In genomic region chr3:57204066-57204723, GRCm38 (mm10) we compare ENCODE assay signal across 9 mouse cellular contexts.
DNase-seq lines count a peak whose midpoint lies in the region; ATAC-seq and TF ChIP-seq lines count a peak whose summit lies in the region.
"Had no signal": no experiment of that assay in that cellular context is flagged by ENCODE, and none has a peak within 500 bp of the region (broad histone marks: within the 10 kb centered on the region; RNA-seq: fewer than 3 reads in every experiment).

No protein-coding gene starts in this region.

- peak; percentile 74 for TF ChIP-seq CTCF in gastrocnemius, adult 2 months (IDR thresholded peaks at IDR 0.05)
- TF ChIP-seq CTCF in CH12.LX (conservative IDR thresholded peaks at IDR 0.05 in 1 of 2, IDR thresholded peaks at IDR 0.05 in 1 of 2; ENCODE audit: low read depth in 2 of 2, low read length in 2 of 2) = peak in 1 of 2 experiments; percentile 73; a peak in 3 of 4 replicates
- peak; percentile 87 for TF ChIP-seq CTCF in midbrain, postnatal 0 days (IDR thresholded peaks at IDR 0.05)

- H3K79me2 ChIP-seq in CH12.LX (replicated peaks; ENCODE audit: control insufficient read depth, extremely low read depth, insufficient read depth, poor library complexity, severe bottlenecking) = no peaks in the 10 kb centered on the region

- H3K4me3 ChIP-seq in gastrocnemius, adult 2 months = no peak overlapping the region
- no peak overlapping the region for H3K4me3 ChIP-seq in CH12.LX (replicated peaks in 1 of 3; ENCODE audit: low read depth in 2 of 3, low read length in 2 of 3, poor library complexity in 1 of 3)
- H3K4me3 ChIP-seq in midbrain, postnatal 0 days (ENCODE audit: low read depth, low read length) = no peak overlapping the region
- H3K4me3 ChIP-seq: stomach, embryonic 15.5 days had no signal

- no peaks in the 10 kb centered on the region for H3K36me3 ChIP-seq in CH12.LX (replicated peaks in 1 of 2; ENCODE audit: control insufficient read depth in 1 of 2, insufficient read depth in 1 of 2, low read length in 1 of 2)
- no peaks in the 10 kb centered on the region for H3K36me3 ChIP-seq in midbrain, postnatal 0 days (ENCODE audit: insufficient read depth, low read length)
- H3K36me3 ChIP-seq: stomach, embryonic 15.5 days had no signal

- in situ Hi-C loops in CH12.LX (cut with MboI; ENCODE audit: low pct_ligation_motif_present, low pct_unique_long_range_greater_than_20kb, low sequenced_read_pairs) = loop anchor here (10.0 kb wide), 1 partner anchor 1199 kb away; no protein-coding TSS in a partner anchor

- no peaks in the 10 kb centered on the region for H3K4me1 ChIP-seq in CH12.LX (ENCODE audit: control insufficient read depth in 1 of 2, insufficient read depth in 2 of 2)
- no peaks in the 10 kb centered on the region for H3K4me1 ChIP-seq in midbrain, postnatal 0 days (ENCODE audit: insufficient read depth, low read length)
- H3K4me1 ChIP-seq: stomach, embryonic 15.5 days had no signal

- ATAC-seq in midbrain, postnatal 0 days (ENCODE audit: low FRiP score) = peak; percentile 38; the same call in 1 of the 2 replicates

- no peak overlapping the region for H3K4me2 ChIP-seq in CH12.LX (ENCODE audit: insufficient read depth, low read depth, poor library complexity, severe bottlenecking)
- no peak overlapping the region for H3K4me2 ChIP-seq in midbrain, postnatal 0 days (ENCODE audit: low read depth, low read length, poor library complexity, severe bottlenecking)
- H3K4me2 ChIP-seq: stomach, embryonic 15.5 days had no signal

- intact Hi-C loops in gastrocnemius, adult 2 months (cut with DNase I) = loop anchor here (2.0 to 10.0 kb wide), 2 partner anchors 1195 to 1709 kb away; no protein-coding TSS in a partner anchor

- WGBS in midbrain, postnatal 0 days = 19% methylated on average over 3 of the region's 3 CpGs

- peak; percentile 22 for DNase-seq in gastrocnemius, adult 2 months
- no peak for DNase-seq in gastrocnemius, adult 8-10 months (ENCODE audit: low spot score in 2 of 2)
- peak; percentile 45 for DNase-seq in CH12.LX (ENCODE audit: extremely low read depth)
- peak; percentile 42 to 63 for DNase-seq in cerebellum, adult 18-20 months
- DNase-seq in frontal cortex, postnatal 36 days (ENCODE audit: low spot score in 2 of 2) = peak; percentile 17 to 75
- DNase-seq in layer of hippocampus, postnatal 14 days (ENCODE audit: low spot score in 2 of 2) = peak; percentile 19 to 77
- DNase-seq in midbrain, postnatal 0 days (ENCODE audit: low spot score) = peak; percentile 88
- DNase-seq in urinary bladder, postnatal 4 days (ENCODE audit: low spot score in 2 of 2) = no peak

- H3K9ac ChIP-seq in CH12.LX (ENCODE audit: insufficient read depth, low read depth) = no peak overlapping the region
- H3K9ac ChIP-seq in midbrain, postnatal 0 days (replicated peaks; ENCODE audit: low read length, poor library complexity, severe bottlenecking) = no peak overlapping the region
- H3K9ac ChIP-seq: stomach, embryonic 15.5 days had no signal

- no peaks in the 10 kb centered on the region for H3K27me3 ChIP-seq in CH12.LX (replicated peaks)
- no peaks in the 10 kb centered on the region for H3K27me3 ChIP-seq in midbrain, postnatal 0 days (ENCODE audit: insufficient read depth, low read length)
- H3K27me3 ChIP-seq: stomach, embryonic 15.5 days had no signal

- TF ChIP-seq POLR2A in CH12.LX (IDR thresholded peaks at IDR 0.05; ENCODE audit: low read depth, low read length) = no peak

- H3K27ac ChIP-seq in gastrocnemius, adult 2 months = no peak overlapping the region
- no peak overlapping the region for H3K27ac ChIP-seq in CH12.LX (ENCODE audit: insufficient read depth, low read depth)
- no peak overlapping the region for H3K27ac ChIP-seq in midbrain, postnatal 0 days (ENCODE audit: low read depth, low read length)
- H3K27ac ChIP-seq: stomach, embryonic 15.5 days had no signal

- no peaks in the 10 kb centered on the region for H3K9me3 ChIP-seq in CH12.LX (replicated peaks; ENCODE audit: low read length)
- H3K9me3 ChIP-seq in midbrain, postnatal 0 days (ENCODE audit: low read length) = no peaks in the 10 kb centered on the region
- H3K9me3 ChIP-seq: stomach, embryonic 15.5 days had no signal

- dilution Hi-C loops in CH12.LX (cut with MboI; ENCODE audit: extremely low pct_ligation_motif_present, extremely low pct_unique_long_range_greater_than_20kb, low sequenced_read_pairs) = no loop called here

- no peak for TF ChIP-seq EP300 in CH12.LX (IDR thresholded peaks at IDR 0.05; ENCODE audit: low read length)

- peak; percentile 84 for TF ChIP-seq RAD21 in CH12.LX (IDR thresholded peaks at IDR 0.05; ENCODE audit: low read depth, low read length)

TF ChIP-seq in CH12.LX, 34 proteins besides CTCF, POLR2A, EP300 and RAD21:
- TF ChIP-seq SMC3 (IDR thresholded peaks at IDR 0.05; ENCODE audit: low read depth, low read length) (peak; percentile 61), USF2 (conservative IDR thresholded peaks at IDR 0.05; ENCODE audit: low read depth, low read length) (no peak), MYC (IDR thresholded peaks at IDR 0.05; ENCODE audit: low read depth, low read length) (no peak), HCFC1 (IDR thresholded peaks at IDR 0.05; ENCODE audit: low read depth, low read length) (no peak), ZMIZ1 (IDR thresholded peaks at IDR 0.05; ENCODE audit: low read depth, low read length) (no peak), ZKSCAN1 (IDR thresholded peaks at IDR 0.05; ENCODE audit: borderline replicate concordance, low read depth, low read length) (no peak)

Comparison
In these comparisons a context has a peak if more than half of its experiments do, and no peak if none do; other contexts are left out.
1. DNase-seq: peak in gastrocnemius, adult 2 months (single experiment), CH12.LX (single experiment), cerebellum, adult 18-20 months (2 of 2), frontal cortex, postnatal 36 days (2 of 2), layer of hippocampus, postnatal 14 days (2 of 2) and midbrain, postnatal 0 days (single experiment); none in gastrocnemius, adult 8-10 months (0 of 2) and urinary bladder, postnatal 4 days (0 of 2).